Comparison of ENCODE assay signal across 8 mouse cellular contexts in the genomic region with DNA sequence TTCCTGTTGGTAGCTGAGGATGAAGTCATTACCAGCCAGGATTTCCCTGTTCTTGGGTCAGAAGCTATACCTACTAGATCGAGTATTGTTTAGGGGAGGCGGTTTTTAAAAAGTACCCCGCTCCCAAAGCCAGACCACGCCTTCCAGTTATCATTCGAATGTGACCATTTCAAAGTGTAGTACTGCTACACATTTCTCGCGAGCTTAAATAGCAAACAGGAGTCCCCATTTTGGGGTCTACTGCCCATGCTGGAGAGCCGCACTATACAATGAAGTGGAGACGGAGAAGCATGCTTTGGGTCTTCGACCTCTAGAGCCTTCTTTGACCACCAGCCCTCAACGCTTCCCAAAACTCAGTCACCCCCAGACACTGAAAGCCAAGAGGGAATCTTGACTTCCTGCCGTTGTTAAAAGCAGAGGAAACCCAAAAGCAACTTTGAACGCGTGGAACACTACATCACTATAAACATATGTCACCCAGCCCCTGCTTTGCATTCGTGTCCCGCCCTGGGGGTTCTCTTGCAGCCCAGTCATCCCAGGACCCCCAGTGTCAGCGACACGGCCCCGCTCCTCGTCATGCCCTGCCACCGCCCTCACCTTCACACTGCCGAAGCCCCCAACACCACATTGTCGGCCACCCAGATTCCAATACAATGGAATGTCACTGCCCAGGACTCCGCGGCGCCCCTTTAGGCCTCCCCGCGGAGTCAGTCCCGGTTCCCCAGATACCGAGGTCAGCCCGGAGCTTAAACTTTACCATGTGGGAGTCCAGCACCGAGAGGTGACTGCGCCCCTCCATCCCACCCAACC. TPM values are rescaled to one million over a fixed set of nuclear protein-coding genes. Genes with fewer than 3 reads are reported as not detected.
DNase-seq lines count a peak whose midpoint lies in the region; ATAC-seq and TF ChIP-seq lines count a peak whose summit lies in the region.

No protein-coding gene starts in this region.

- no peaks in the 10 kb centered on the region for H3K36me3 ChIP-seq in forebrain, embryonic 14.5 days (ENCODE audit: control insufficient read depth, insufficient read depth, low read length)
- H3K36me3 ChIP-seq in small intestine, adult 2 months (ENCODE audit: control insufficient read depth, insufficient read depth, low read length), result no peaks in the 10 kb centered on the region

- peak; percentile 24 for DNase-seq in adrenal gland, adult 8-10 months
- DNase-seq in adrenal gland, postnatal 10 days, result no peak
- peak; percentile 80 for DNase-seq in brain, embryonic 14.5 days (ENCODE audit: low read depth)
- peak; percentile 72 for DNase-seq in forebrain, embryonic 14.5 days (ENCODE audit: low spot score)
- DNase-seq in layer of hippocampus, postnatal 25 days (ENCODE audit: extremely low spot score in 1 of 2, low spot score in 1 of 2), result peak; percentile 16 to 35
- DNase-seq in lung, postnatal 4 days, result peak; percentile 46 to 50

- H3K27me3 ChIP-seq in forebrain, embryonic 14.5 days (replicated peaks; ENCODE audit: control insufficient read depth, insufficient read depth, low read length), result no peaks in the 10 kb centered on the region
- H3K27me3 ChIP-seq in small intestine, adult 2 months (ENCODE audit: control insufficient read depth, insufficient read depth, low read length), result no peaks in the 10 kb centered on the region

- H3K27ac ChIP-seq in forebrain, embryonic 14.5 days (ENCODE audit: low read depth, low read length), result peak overlapping the region; percentile 98
- peak overlapping the region; percentile 4; the same call in 1 of the 2 replicates for H3K27ac ChIP-seq in small intestine, adult 2 months (ENCODE audit: insufficient read depth, low read depth, low read length)

- TF ChIP-seq POLR2A in brain, embryonic 14.5 days (IDR thresholded peaks at IDR 0.05; ENCODE audit: borderline replicate concordance, extremely low read depth, insufficient read depth, insufficient read length, poor library complexity, severe bottlenecking), result 0 out of 2 replicates have a peak, but pooled peaks have one; percentile 10
- TF ChIP-seq POLR2A in small intestine, adult 2 months (IDR thresholded peaks at IDR 0.05; ENCODE audit: low read depth, low read length), result no peak

- under 1% methylated on average over 33 of the region's 33 CpGs for WGBS in forebrain, embryonic 14.5 days
- 2% methylated on average over 33 of the region's 33 CpGs for WGBS in small intestine, adult 2 months

- peaks cover 18% of the 10 kb centered on the region for H3K4me1 ChIP-seq in forebrain, embryonic 14.5 days (ENCODE audit: control insufficient read depth, insufficient read depth, low read length)
- peaks cover 4% of the 10 kb centered on the region; the same call in 1 of the 2 replicates for H3K4me1 ChIP-seq in small intestine, adult 2 months (ENCODE audit: control insufficient read depth, insufficient read depth, insufficient read length, low read length)

- peak overlapping the region; percentile 75 for H3K4me2 ChIP-seq in forebrain, embryonic 14.5 days (ENCODE audit: low read length)

- ATAC-seq in forebrain, embryonic 14.5 days, result peak; percentile 13
- peak; percentile 15 to 19; a peak in 2 of 4 replicates for ATAC-seq in hematopoietic stem cell, adult 5-6 weeks (replicated peaks in 1 of 2; ENCODE audit: insufficient read depth in 1 of 2, low FRiP score in 2 of 2, low TSS enrichment in 1 of 2, low read depth in 1 of 2, poor library complexity in 2 of 2, severe bottlenecking in 2 of 2)

- peak overlapping the region; percentile 88 for H3K4me3 ChIP-seq in forebrain, embryonic 14.5 days (ENCODE audit: low read depth, low read length)
- peak overlapping the region; percentile 93 for H3K4me3 ChIP-seq in small intestine, adult 2 months (ENCODE audit: low read depth, low read length)

- no peak for TF ChIP-seq CTCF in brain, embryonic 14.5 days (IDR thresholded peaks at IDR 0.05; ENCODE audit: borderline replicate concordance, extremely low read depth, insufficient read depth, insufficient read length)
- no peak for TF ChIP-seq CTCF in small intestine, adult 2 months (IDR thresholded peaks at IDR 0.05; ENCODE audit: extremely low read depth, insufficient read length, insufficient replicate concordance, low read depth, low read length)

- peak overlapping the region; percentile 98 for H3K9ac ChIP-seq in forebrain, embryonic 14.5 days (ENCODE audit: low read length)

- no peaks in the 10 kb centered on the region for H3K9me3 ChIP-seq in forebrain, embryonic 14.5 days (replicated peaks; ENCODE audit: control insufficient read depth, low read length)

RNA-seq across cellular contexts. Expression of a gene that starts 0.8 kb away (rescaled TPM):
- total RNA-seq in adrenal gland, adult 8-10 months (2022), result 10 to 100 TPM; 19.0 to 26.5 (median 25.6) TPM
- total RNA-seq in adrenal gland, postnatal 10 days (2021), result 10 to 100 TPM; 18.9 to 24.9 TPM
- polyA plus RNA-seq in brain, embryonic 14.5 days (2012; rRNA removed), result 20.4 and 21.9 TPM in 2 replicates
- polyA plus RNA-seq in forebrain, embryonic 14.5 days (2014; fragmentation: Nextera tagmentation; extraction: Ambion mirVana), result 13.5 and 15.6 TPM in 2 replicates
- total RNA-seq in hematopoietic stem cell, adult 5-6 weeks (2017), result 13.9 and 22.3 TPM in 2 replicates
- total RNA-seq in layer of hippocampus, postnatal 25 days (2021), result 10 to 100 TPM in 1 of 2 experiments, 1 to 10 TPM in 1; 8.7 to 11.0 TPM
- 1.0 and 1.3 TPM in 2 replicates for polyA plus RNA-seq in small intestine, adult 2 months (2012; rRNA removed)

RNA-seq across cellular contexts. Expression of a gene that starts 33.9 kb away (rescaled TPM):
- total RNA-seq in adrenal gland, adult 8-10 months (2022), result 10 to 100 TPM in 2 of 4 experiments, 1 to 10 TPM in 2; 3.2 to 20.5 (median 10.9) TPM
- total RNA-seq in adrenal gland, postnatal 10 days (2021), result 1 to 10 TPM; 2.1 to 4.6 TPM
- 0.20 and 0.55 TPM in 2 replicates for polyA plus RNA-seq in brain, embryonic 14.5 days (2012; rRNA removed)
- 0.23 TPM in 2 replicates for polyA plus RNA-seq in forebrain, embryonic 14.5 days (2014; fragmentation: Nextera tagmentation; extraction: Ambion mirVana)
- total RNA-seq in hematopoietic stem cell, adult 5-6 weeks (2017), result 38.7 and 40.8 TPM in 2 replicates
- under 1 TPM; 0.45 to 0.54 TPM for total RNA-seq in layer of hippocampus, postnatal 25 days (2021)
- 0.33 and 0.42 TPM in 2 replicates for polyA plus RNA-seq in small intestine, adult 2 months (2012; rRNA removed)

RNA-seq across cellular contexts. Expression of a gene that starts 51.8 kb away (rescaled TPM):
- 10 to 100 TPM in 1 of 4 experiments, 1 to 10 TPM in 3; 4.4 to 10.4 (median 4.7) TPM for total RNA-seq in adrenal gland, adult 8-10 months (2022)
- total RNA-seq in adrenal gland, postnatal 10 days (2021), result 1 to 10 TPM; 5.5 to 8.2 TPM
- 3.4 and 4.1 TPM in 2 replicates for polyA plus RNA-seq in brain, embryonic 14.5 days (2012; rRNA removed)
- 9.2 and 9.7 TPM in 2 replicates for polyA plus RNA-seq in forebrain, embryonic 14.5 days (2014; fragmentation: Nextera tagmentation; extraction: Ambion mirVana)
- 18.7 and 23.0 TPM in 2 replicates for total RNA-seq in hematopoietic stem cell, adult 5-6 weeks (2017)
- total RNA-seq in layer of hippocampus, postnatal 25 days (2021), result 1 to 10 TPM in 1 of 2 experiments, under 1 TPM in 1; 0.70 to 1.3 TPM
- not detected in 2 replicates for polyA plus RNA-seq in small intestine, adult 2 months (2012; rRNA removed)
